Mouse (Mus musculus): ENCODE data around the gene Perm1. TPM values are rescaled to one million over a fixed set of nuclear protein-coding genes. Genes with fewer than 3 reads are reported as not detected.

Gene Perm1
- total RNA-seq, 2 experiments from 2014 or later: 0.38 to 0.55 TPM

GRCm38 (mm10) chr4:156236651-156237447, 21.2 kb downstream of the Perm1 start:
- DNase-seq (ENCODE audit: low spot score in 2 of 2): peak in 1 of 2 experiments; percentile 36

GRCm38 (mm10) chr4:156249567-156249966, 33.9 kb downstream of the Perm1 start:
- no peak for DNase-seq (ENCODE audit: low spot score in 2 of 2)

- DNase-seq (ENCODE audit: low spot score in 2 of 2): no peak
Measured at GRCm38 (mm10) chr4:156251081-156251480, 35.4 kb downstream of the Perm1 start.

- DNase-seq (ENCODE audit: low spot score in 2 of 2): no peak
Measured at GRCm38 (mm10) chr4:156252140-156252539, 36.5 kb downstream of the Perm1 start.

GRCm38 (mm10) chr4:156252619-156253018, 37.0 kb downstream of the Perm1 start:
- DNase-seq (ENCODE audit: low spot score in 2 of 2): no peak

GRCm38 (mm10) chr4:156253043-156253442, 37.4 kb downstream of the Perm1 start:
- no peak for DNase-seq (ENCODE audit: low spot score in 2 of 2)

GRCm38 (mm10) chr4:156254361-156255077, 38.9 kb downstream of the Perm1 start:
- no peak for DNase-seq (ENCODE audit: low spot score in 2 of 2)

- no peak for DNase-seq (ENCODE audit: low spot score in 2 of 2)
Measured at GRCm38 (mm10) chr4:156255078-156255839, 39.6 kb downstream of the Perm1 start, which contains the start of gene Samd11. Samd11 (minus strand) TSS chr4:156255657.

Small RNA genes lying within 50 kb of the gene (microRNA-seq; reads per million reads assigned to microRNA genes)
- gene Mir7658: 5.7 to 6.7 reads per million in 2 experiments

Other genes starting within 250 kb of the Perm1 start
- gene B3galt6, start 223.2 kb upstream of the Perm1 start, total RNA-seq (2021): 10 to 100 TPM; 10.6 to 11.6 TPM
- 100 to 1,000 TPM; 128 to 136 TPM for gene Sdf4, start 223.0 kb upstream of the Perm1 start, total RNA-seq (2021)
- 1 to 10 TPM; 1.2 to 2.2 TPM for gene Tnfrsf4, start 202.0 kb upstream of the Perm1 start, total RNA-seq (2021)
- gene Tnfrsf18, start 189.7 kb upstream of the Perm1 start, total RNA-seq (2021): not detected
- under 1 TPM; 0.13 to 0.16 TPM for gene Ttll10, start 156.5 kb upstream of the Perm1 start, total RNA-seq (2021)
- 10 to 100 TPM; 22.6 to 28.9 TPM for gene 9430015G10Rik, start 105.9 kb upstream of the Perm1 start, total RNA-seq (2021)
- under 1 TPM; 0.43 to 0.47 TPM for gene Rnf223, start 85.4 kb upstream of the Perm1 start, total RNA-seq (2021)
- 100 to 1,000 TPM; 256 to 262 TPM for gene Agrn, start 18.4 kb upstream of the Perm1 start, total RNA-seq (2021)
- gene Isg15, start 15.1 kb upstream of the Perm1 start, total RNA-seq (2021): not detected
- gene AW011738, start 12.6 kb upstream of the Perm1 start, total RNA-seq (2021): 1 to 10 TPM; 6.1 to 6.3 TPM
- gene Plekhn1, start 19.0 kb downstream of the Perm1 start, total RNA-seq (2021): 10 to 100 TPM; 36.4 to 41.9 TPM
- gene Noc2l, start 20.1 kb downstream of the Perm1 start, total RNA-seq (2021): 10 to 100 TPM; 61.2 to 64.3 TPM
- gene Samd11, start 39.8 kb downstream of the Perm1 start, total RNA-seq (2021): 1 to 10 TPM; 2.9 to 4.2 TPM
- not detected for gene Vmn2r-ps159, start 115.2 kb downstream of the Perm1 start, total RNA-seq (2021)